Comparison of ENCODE assay signal across 11 mouse cellular contexts in genomic region chr4:95007759-95008158, GRCm38 (mm10). TPM values are rescaled to one million over a fixed set of nuclear protein-coding genes. Genes with fewer than 3 reads are reported as not detected.
DNase-seq lines count a peak whose midpoint lies in the region; ATAC-seq and TF ChIP-seq lines count a peak whose summit lies in the region.
"Had no signal": no experiment of that assay in that cellular context is flagged by ENCODE, and none has a peak within 500 bp of the region (broad histone marks: within the 10 kb centered on the region; RNA-seq: fewer than 3 reads in every experiment).

No protein-coding gene starts in this region.

- TF ChIP-seq CTCF in heart, adult 2 months (IDR thresholded peaks at IDR 0.05) = no peak

- no peak overlapping the region for H3K4me3 ChIP-seq in heart, adult 2 months
- H3K4me3 ChIP-seq in forebrain, embryonic 14.5 days (ENCODE audit: low read depth, low read length) = no peak overlapping the region
- H3K4me3 ChIP-seq in midbrain, embryonic 14.5 days (replicated peaks; ENCODE audit: low read depth, low read length) = no peak overlapping the region
- H3K4me3 ChIP-seq: left cerebral cortex, adult 2 months had no signal

- H3K4me1 ChIP-seq in heart, adult 2 months (ENCODE audit: control insufficient read depth, insufficient read depth, low read length) = no peaks in the 10 kb centered on the region
- H3K4me1 ChIP-seq in forebrain, embryonic 14.5 days (ENCODE audit: control insufficient read depth, insufficient read depth, low read length) = no peaks in the 10 kb centered on the region
- H3K4me1 ChIP-seq in midbrain, embryonic 14.5 days (ENCODE audit: control insufficient read depth, insufficient read depth, low read length) = no peaks in the 10 kb centered on the region

- no peaks in the 10 kb centered on the region for H3K9me3 ChIP-seq in forebrain, embryonic 14.5 days (replicated peaks; ENCODE audit: control insufficient read depth, low read length)
- H3K9me3 ChIP-seq in midbrain, embryonic 14.5 days (ENCODE audit: control insufficient read depth, low read length) = no peaks in the 10 kb centered on the region

- peak; percentile 58 for DNase-seq in heart, adult 11 months
- no peak for DNase-seq in heart, adult 2 months
- peak; percentile 4 to 13 for DNase-seq in adrenal gland, postnatal 36 days
- no peak for DNase-seq in forebrain, embryonic 14.5 days (ENCODE audit: low spot score)
- DNase-seq in midbrain, embryonic 14.5 days = no peak
- DNase-seq in cerebellum, postnatal 25 days = no peak
- no peak for DNase-seq in right cerebral cortex, postnatal 25 days

- H3K27ac ChIP-seq in heart, adult 2 months = no peak overlapping the region
- H3K27ac ChIP-seq in forebrain, embryonic 14.5 days (ENCODE audit: low read depth, low read length) = no peak overlapping the region
- no peak overlapping the region for H3K27ac ChIP-seq in midbrain, embryonic 14.5 days (replicated peaks; ENCODE audit: low read depth, low read length)
- H3K27ac ChIP-seq: left cerebral cortex, adult 2 months had no signal

- intact Hi-C loops in heart, adult 2 months (cut with DNase I) = loop anchor here (1.0 to 5.0 kb wide), 5 partner anchors 41 to 917 kb away; no protein-coding TSS in a partner anchor

- no peak for TF ChIP-seq EP300 in heart, adult 2 months (IDR thresholded peaks at IDR 0.05; ENCODE audit: insufficient read depth, low read depth, low read length)

- H3K4me2 ChIP-seq in forebrain, embryonic 14.5 days (ENCODE audit: low read length) = no peak overlapping the region
- no peak overlapping the region for H3K4me2 ChIP-seq in midbrain, embryonic 14.5 days (ENCODE audit: low read length)

- H3K79me2 ChIP-seq in heart, adult 2 months (replicated peaks; ENCODE audit: control insufficient read depth, insufficient read depth, low read length) = no peaks in the 10 kb centered on the region

- 63% methylated on average over 8 of the region's 8 CpGs for WGBS in heart, adult 2 months
- WGBS in forebrain, embryonic 14.5 days = 39% methylated on average over 8 of the region's 8 CpGs
- WGBS in midbrain, embryonic 14.5 days = 70% methylated on average over 8 of the region's 8 CpGs

- no peaks in the 10 kb centered on the region for H3K36me3 ChIP-seq in heart, adult 2 months (ENCODE audit: control insufficient read depth, insufficient read depth, low read length)
- no peaks in the 10 kb centered on the region for H3K36me3 ChIP-seq in forebrain, embryonic 14.5 days (ENCODE audit: control insufficient read depth, insufficient read depth, low read length)
- H3K36me3 ChIP-seq in midbrain, embryonic 14.5 days (ENCODE audit: control insufficient read depth, insufficient read depth, low read length) = no peaks in the 10 kb centered on the region

- no peak overlapping the region for H3K9ac ChIP-seq in heart, adult 2 months (ENCODE audit: low read depth, low read length)
- H3K9ac ChIP-seq in forebrain, embryonic 14.5 days (ENCODE audit: low read length) = no peak overlapping the region
- H3K9ac ChIP-seq in midbrain, embryonic 14.5 days (replicated peaks; ENCODE audit: low read length) = no peak overlapping the region

- ATAC-seq in forebrain, embryonic 14.5 days = peak; percentile 36
- ATAC-seq in midbrain, embryonic 14.5 days (ENCODE audit: low FRiP score, low TSS enrichment) = 0 out of 2 replicates have a peak, but pooled peaks have one; percentile 31
- ATAC-seq: intestine, postnatal 0 days had no signal

- no peak for TF ChIP-seq POLR2A in heart, adult 2 months (IDR thresholded peaks at IDR 0.05; ENCODE audit: insufficient read depth, low read depth, low read length)

- no peaks in the 10 kb centered on the region for H3K27me3 ChIP-seq in heart, adult 2 months (ENCODE audit: control insufficient read depth, insufficient read depth, low read length)
- H3K27me3 ChIP-seq in forebrain, embryonic 14.5 days (replicated peaks; ENCODE audit: control insufficient read depth, insufficient read depth, low read length) = no peaks in the 10 kb centered on the region
- no peaks in the 10 kb centered on the region for H3K27me3 ChIP-seq in midbrain, embryonic 14.5 days (ENCODE audit: control insufficient read depth, insufficient read depth, low read length)
- H3K27me3 ChIP-seq: CH12.LX, Patski had no signal

RNA-seq across cellular contexts. Expression of gene Mysm1, which starts 28.9 kb away (rescaled TPM):
- total RNA-seq in heart, adult 2 months (2021) = 10 to 100 TPM in 1 of 2 experiments, 1 to 10 TPM in 1; 9.2 to 10.7 TPM
- polyA plus RNA-seq in heart, adult 2 months (2012; rRNA removed) = 2.7 and 4.7 TPM in 2 replicates
- total RNA-seq in adrenal gland, postnatal 36 days (2021) = 10 to 100 TPM; 21.5 to 29.8 TPM
- polyA plus RNA-seq in forebrain, embryonic 14.5 days (2014; fragmentation: Nextera tagmentation; extraction: Ambion mirVana) = 18.7 and 23.6 TPM in 2 replicates
- polyA plus RNA-seq in midbrain, embryonic 14.5 days (2014; fragmentation: Nextera tagmentation; extraction: Ambion mirVana) = 29.5 and 33.4 TPM in 2 replicates

RNA-seq across cellular contexts. Expression of gene Jun, which starts 44.3 kb away (rescaled TPM):
- 10 to 100 TPM; 42.4 to 54.1 TPM for total RNA-seq in heart, adult 2 months (2021)
- 24.0 and 28.0 TPM in 2 replicates for polyA plus RNA-seq in heart, adult 2 months (2012; rRNA removed)
- total RNA-seq in adrenal gland, postnatal 36 days (2021) = 100 to 1,000 TPM; 145 to 309 TPM
- 36.0 and 36.4 TPM in 2 replicates for polyA plus RNA-seq in forebrain, embryonic 14.5 days (2014; fragmentation: Nextera tagmentation; extraction: Ambion mirVana)
- polyA plus RNA-seq in midbrain, embryonic 14.5 days (2014; fragmentation: Nextera tagmentation; extraction: Ambion mirVana) = 23.5 and 29.8 TPM in 2 replicates

Comparison
In these comparisons a context has a peak if more than half of its experiments do, and no peak if none do; other contexts are left out.
1. DNase-seq: peak in heart, adult 11 months (single experiment) and adrenal gland, postnatal 36 days (2 of 2); none in heart, adult 2 months (0 of 2), forebrain, embryonic 14.5 days (single experiment), midbrain, embryonic 14.5 days (single experiment), cerebellum, postnatal 25 days (0 of 2) and right cerebral cortex, postnatal 25 days (single experiment).